Mouse (Mus musculus) liver, embryonic 14.5 days (tissue): ENCODE measurements around the gene Gm17657.

Experiments
- CTCF ChIP-seq: IDR thresholded peaks from 2 replicates; pipeline ENCODE4 v1.5.1; 2016; ENCODE audit warnings: antibody characterized with exemption, low read depth, control low read depth
- EP300 ChIP-seq: IDR thresholded peaks from 2 replicates; pipeline ENCODE4 v1.6.1; 2016; ENCODE audit warnings: antibody characterized with exemption, low read depth

DNA sequence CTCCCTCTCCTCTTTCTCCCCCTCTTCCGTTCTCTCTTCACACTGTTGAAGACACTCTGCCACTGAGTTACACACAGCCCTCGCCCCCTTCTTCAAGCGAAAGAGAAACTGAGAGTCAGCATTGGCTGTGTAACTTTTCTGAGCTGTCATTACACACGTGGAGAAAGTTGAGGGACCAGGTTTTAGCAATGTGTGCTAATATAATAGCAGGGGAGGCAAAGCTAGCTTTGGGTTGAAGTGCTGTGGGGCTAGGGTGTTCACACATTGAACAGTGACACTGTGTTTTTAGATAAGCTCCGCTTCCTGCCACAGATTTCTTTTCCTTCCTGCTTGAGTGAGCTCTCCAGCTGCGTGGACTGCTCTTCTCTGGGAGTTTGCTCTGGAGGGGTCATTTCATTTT is 1.6 kb upstream of the Gm17657 start:
- no peak for TF ChIP-seq CTCF
- no peak for TF ChIP-seq EP300
